In genomic region chr6:130102743-130103142, GRCm38 (mm10) we compare ENCODE assay signal across 8 mouse cellular contexts. TPM values are rescaled to one million over a fixed set of nuclear protein-coding genes. Genes with fewer than 3 reads are reported as not detected.
"Had no signal": no experiment of that assay in that cellular context is flagged by ENCODE, and none has a peak within 500 bp of the region (broad histone marks: within the 10 kb centered on the region; RNA-seq: fewer than 3 reads in every experiment).

No protein-coding gene starts in this region.

RNA-seq across cellular contexts. Expression of gene Klra8, which starts 27.0 kb away (rescaled TPM):
- total RNA-seq: left cerebral cortex, adult 8-10 months; left cerebral cortex, postnatal 10 days; left cerebral cortex, postnatal 14 days; left cerebral cortex, postnatal 25 days; left cerebral cortex, postnatal 36 days; left cerebral cortex, postnatal 4 days; liver, adult 2 months; midbrain, postnatal 0 days had no signal

RNA-seq across cellular contexts. Expression of gene Klra4, which starts 35.7 kb away (rescaled TPM):
- total RNA-seq: left cerebral cortex, adult 8-10 months; left cerebral cortex, postnatal 10 days; left cerebral cortex, postnatal 14 days; left cerebral cortex, postnatal 25 days; left cerebral cortex, postnatal 36 days; left cerebral cortex, postnatal 4 days; liver, adult 2 months; midbrain, postnatal 0 days had no signal
